Mouse (Mus musculus) frontal cortex, postnatal 25 days (tissue): ENCODE data around the gene Pigc.
A peak's percentile ranks its signal among the peaks of the same experiment; 100 is the strongest.

ENCODE experiments used
- DNase-seq, 2 experiments: peaks; one replicate each; pipeline ENCODE4 v3.0.0; 2022; ENCODE audit warnings: low spot score in 2 of 2

Pigc gene

DNA sequence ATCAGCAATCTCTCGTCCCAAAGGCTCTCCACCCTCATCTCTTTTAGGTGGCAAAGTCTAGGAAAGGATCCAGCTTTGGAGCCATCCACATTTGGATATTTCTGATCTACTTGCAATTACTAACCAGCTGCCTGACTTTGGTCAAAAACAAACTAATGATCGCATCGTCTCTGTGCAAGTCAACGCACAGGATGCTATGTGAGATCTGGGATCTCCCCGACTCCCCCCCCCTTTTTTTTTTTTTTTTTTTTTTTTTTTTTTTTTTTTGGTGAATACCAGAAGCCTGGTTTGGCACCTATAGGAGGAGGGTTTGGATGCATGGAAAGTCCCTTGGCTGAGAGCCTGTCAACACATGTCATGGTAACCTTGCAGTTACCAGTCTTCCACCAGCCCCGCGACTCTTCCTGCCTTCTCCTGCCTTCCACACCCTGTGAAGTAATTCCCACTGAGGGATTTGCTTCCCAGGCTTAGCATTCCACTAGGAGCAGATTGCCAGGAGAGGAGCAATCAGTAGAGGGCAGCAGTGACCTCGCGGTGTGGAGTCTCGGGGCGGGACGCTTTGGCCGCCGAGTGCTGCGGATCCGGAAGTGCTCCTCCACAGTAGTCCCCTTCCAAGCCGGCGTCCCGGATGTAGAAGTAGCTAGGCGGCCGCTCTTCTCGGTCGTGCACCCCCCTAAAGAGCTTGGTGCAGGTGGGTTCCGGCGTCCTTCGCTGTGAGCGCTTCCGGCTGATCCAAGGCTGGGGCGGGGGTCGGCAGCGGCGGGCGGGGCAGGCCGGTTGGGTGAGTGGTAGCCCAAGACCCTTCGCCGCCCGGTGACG is at the start of gene Pigc:
Gene Pigc, plus strand, starts transcription at position 598 of the 819 bp plus-strand sequence.
- DNase-seq: peak; percentile 80 to 90

DNA sequence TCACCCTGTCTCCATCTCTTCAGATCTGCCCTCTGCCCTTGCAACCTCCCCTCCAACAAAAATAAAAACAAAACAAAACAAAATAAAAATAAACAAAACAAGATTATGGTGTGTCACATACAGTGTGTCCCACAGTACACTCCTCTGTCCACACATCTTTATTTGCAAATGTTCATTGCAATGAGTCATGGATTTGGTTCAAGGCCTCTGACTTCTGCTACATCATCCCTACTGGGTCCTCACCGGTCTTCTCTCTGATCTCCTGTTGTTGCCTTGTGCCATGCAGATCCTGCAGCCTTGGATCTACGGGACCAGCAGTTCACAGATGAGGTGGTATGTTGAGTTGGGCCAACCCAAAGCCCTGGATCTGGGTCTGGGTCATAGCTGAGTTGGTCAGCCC is 49.4 kb upstream of the Pigc start:
- DNase-seq: no peak

DNA sequence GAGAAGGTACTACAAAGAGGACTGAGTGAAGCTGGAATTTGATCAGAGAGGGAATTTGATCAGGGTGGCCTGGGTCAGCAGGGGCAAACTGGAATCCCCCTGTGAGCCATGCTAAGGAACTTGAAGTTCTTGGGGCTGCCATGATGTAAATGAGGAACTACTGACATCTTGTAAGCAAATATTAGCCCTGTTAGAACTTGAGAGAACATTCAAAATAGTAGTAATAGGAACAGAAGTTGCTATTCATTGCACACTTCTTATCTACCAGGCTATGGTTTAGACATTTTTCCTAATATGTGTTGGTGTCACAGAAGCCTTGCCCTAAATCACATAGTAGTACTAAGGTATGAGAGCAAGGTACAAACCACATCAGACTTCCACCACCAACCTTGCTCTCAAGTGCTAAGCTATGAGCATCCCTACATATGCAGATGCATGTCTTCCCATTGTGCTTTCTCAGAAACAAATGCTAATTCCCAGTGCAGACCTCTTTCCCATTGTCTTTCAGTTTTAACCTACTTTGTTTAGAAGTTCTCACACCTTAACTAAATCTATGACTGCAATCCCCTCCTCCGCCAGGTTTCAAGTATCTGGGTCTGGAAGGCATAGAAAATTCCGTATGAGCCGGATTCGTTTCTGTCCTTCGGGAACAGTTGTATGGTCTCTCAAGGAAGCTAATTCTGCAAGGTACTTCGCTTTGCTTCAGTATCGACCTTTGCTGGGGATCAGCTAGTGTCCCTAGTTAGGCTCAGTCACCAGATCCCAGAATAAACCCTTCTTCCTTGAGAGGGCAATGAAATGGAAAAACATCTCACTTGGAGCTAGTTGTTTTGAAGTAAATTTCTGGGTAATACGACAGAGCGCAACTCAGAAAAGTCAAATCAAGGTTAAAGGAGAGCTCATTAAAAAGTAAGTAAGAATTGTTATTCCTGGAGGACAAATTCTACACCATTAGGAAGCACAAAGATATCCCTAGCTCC is 48.2 kb upstream of the Pigc start:
- DNase-seq: no peak

DNA sequence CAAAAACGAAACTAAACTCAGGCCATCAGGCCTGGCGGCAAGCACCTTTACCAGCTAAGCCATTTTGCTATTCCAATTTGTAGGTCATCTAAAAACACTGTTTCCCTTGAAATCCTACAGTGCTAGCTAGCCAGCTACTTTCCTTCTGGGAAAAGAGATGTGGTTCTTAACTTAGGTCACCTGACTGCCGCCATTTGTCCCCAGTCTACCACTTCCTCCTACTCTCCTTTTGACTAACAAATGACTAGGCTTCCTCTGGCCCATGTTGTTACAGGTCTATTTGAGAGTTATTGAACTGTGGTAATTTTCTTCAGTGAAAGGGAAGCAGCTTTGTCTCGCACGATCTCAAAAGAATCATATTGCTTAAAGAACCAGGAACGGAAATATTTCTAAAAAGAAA is 47.1 kb upstream of the Pigc start:
- DNase-seq: no peak

DNA sequence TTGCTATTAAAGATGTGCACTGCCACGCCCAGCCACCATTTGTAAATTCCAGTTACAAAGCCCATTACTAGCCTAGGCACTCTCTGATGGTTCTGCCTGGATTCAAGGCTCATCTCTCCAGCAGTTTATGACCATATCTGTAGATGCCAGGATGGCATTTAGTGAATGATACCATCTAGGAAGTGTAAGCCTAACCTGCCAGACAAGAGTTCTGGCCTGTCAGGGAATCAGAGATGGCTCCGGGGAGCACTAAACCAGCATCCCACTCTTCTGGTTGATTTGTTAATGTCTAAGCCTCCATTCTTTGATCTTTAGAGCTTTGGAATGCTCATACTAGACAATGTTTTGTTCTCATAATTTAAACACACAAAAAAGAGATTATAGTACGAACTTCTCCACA is 44.7 kb upstream of the Pigc start:
- DNase-seq: no peak

DNA sequence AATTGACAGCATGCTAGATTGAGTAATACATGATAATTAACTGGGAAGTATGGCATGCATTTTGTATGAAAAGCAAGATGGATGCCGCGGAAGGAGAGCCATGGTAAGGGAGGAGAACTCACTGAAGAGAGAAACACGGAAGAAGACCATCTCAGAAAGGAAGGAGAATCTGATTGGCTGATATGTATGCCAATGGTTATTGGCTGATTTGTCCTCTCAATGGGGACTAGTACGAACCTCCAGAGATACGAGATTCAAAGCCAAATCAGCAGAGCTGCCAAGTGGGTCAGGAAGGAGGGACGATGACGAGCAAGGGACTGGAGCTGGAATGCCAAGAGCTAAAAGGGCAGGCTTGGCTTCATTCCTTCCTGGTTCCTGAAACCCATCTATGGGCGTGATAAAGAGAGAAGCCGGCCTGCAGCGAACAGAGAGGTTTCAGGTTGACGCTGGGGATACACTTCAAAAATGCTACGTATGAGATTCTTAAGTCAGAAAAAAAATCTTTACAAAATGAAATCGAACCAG is 43.6 kb upstream of the Pigc start:
- no peak for DNase-seq

DNA sequence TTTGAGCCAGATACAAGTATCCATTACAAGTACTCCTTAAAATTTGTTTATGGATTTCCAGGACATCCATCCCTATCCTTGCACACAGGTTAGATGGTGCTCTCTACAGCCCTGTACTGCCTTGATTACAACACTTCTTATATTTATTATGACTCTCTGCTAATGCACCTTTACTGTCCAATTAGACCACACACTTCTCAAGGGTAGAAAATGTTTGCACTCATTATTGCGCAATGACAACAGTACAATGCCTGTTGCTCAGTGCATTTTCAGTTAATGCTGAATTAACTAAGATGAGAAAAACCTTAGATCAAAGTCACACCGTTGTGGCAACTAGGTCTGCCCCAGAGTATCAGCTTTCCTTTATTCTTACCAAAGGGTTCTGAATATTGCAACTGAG is 41.0 kb upstream of the Pigc start:
- no peak for DNase-seq

DNA sequence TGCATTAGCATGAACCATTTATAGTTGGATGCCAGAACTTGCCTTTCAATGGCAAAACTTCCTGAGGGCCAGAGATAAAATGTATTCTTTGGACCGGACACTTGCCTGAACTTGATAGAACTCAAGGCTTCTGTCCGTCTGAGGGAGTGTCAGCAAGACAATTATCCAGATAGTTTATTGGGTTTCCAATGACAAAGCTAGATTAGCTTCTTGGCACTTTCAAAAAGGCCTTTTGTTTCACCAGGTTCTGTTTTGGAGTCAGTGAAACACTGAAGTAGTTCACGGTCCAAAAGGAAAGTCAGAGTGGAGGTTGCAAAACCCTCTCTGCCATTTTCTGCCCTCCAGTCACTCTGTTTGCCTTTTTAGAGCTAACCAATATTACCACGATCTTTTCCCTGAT is 37.7 kb upstream of the Pigc start:
- DNase-seq: no peak

DNA sequence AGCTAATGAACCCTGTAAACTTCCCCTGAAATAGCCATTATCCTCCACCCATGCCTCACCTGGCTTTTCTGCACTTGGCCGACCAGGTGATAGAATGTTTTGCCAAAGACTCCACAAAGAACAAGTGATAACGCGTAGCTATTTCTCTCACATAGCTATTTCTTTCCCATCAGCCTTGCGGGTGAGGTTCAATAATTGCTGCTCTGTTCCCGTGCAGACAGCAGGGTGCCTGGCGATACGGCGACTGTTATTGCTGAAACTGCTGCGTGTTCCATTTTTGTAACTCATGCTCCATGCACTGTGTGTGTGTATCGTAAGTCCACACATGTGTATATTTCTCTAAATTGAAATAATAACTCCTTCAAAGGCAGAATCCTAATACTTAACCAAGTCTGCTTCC is 37.2 kb upstream of the Pigc start:
- DNase-seq: no peak

DNA sequence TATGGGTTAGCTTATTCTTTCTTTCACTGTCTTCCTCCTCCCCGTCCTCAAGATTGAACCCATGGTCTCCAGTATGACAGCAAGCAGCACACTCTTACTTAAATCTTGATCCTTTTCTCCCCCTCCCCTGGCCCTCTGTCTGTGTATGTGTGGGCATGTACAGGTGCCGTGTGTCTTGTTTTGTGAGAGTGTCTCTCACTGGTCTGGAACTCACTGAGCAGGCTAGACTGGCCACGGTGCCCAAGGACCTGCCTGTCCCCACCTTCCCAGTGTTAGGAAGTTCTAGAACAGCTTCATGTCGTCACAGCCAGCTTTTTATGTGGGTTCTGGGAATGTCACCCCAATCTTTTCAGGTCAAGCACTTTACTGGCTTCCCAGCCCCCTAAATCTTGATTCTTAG is 36.7 kb upstream of the Pigc start:
- DNase-seq: no peak

DNA sequence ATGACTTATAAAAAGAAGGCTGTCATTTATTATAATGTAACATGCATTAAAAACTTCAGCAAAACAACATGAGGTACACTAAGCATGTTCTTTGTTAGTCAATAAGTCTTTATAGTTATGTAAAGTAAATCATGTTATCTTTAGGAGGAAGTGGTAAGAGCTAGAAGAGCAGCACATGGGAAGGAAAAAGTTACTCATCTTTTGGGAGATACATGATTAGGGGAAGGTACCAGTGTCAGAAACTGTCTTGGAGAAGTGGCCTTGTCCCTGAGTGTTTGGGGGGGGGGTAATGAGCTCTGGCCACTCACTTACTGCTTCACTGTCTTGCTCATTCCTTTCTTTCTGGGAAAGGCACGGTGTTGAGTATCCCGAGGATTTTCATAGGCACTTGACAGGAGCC is 26.9 kb upstream of the Pigc start:
- DNase-seq: no peak

DNA sequence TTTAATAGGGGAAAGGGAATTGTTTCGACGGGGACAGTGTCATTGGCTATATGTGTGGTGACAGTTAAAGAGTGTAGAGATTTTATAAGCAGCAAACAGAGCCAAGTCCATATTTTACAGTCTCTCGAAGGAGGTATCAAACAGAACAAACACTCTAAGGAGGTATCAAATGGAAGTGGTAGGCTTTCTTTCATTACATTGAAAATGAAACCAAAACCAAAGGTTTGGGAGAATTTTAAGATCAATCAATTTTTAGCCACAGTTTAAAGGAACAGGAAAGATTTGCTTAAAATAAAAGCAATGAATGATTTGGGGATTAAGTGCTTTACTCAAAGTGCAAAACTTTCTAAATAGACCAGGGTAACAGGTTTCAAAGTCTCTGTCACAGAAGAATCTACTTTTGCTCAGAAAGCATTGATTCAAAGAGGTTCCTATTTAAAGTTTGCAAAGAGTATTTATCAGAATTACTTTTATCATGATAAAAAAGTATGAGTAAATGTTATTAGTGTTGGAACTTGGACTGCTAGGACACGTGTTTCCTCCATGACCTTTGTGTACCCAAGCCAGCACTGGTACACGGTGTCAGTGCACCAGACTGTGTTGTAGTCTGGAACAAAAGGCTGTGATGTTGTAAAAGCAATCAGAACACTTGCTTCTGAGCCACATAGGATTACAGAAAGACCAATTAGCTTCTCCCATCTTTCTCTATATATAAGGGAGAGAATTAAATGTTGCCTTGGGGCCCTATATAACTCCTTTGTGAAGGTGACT is 17.8 kb upstream of the Pigc start:
- no peak for DNase-seq

DNA sequence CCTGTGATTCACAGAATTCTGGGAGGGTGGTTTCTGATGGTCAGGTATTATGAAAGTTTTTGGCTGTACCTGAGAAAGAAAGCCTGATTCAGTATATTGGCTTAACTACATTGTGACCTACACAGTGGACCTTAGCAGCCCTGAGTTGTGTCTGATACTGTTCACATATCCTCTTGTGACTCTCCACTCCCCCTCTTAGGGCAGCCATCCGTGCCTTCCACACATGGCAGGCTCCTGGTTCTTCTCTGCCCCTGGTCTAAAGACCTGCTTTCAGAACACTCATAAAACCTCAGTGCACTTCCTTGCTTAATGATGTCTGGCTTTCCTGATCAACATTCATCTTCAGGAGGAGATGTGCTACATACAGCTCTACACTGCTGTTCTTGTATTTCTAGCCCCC is 16.4 kb upstream of the Pigc start:
- no peak for DNase-seq

DNA sequence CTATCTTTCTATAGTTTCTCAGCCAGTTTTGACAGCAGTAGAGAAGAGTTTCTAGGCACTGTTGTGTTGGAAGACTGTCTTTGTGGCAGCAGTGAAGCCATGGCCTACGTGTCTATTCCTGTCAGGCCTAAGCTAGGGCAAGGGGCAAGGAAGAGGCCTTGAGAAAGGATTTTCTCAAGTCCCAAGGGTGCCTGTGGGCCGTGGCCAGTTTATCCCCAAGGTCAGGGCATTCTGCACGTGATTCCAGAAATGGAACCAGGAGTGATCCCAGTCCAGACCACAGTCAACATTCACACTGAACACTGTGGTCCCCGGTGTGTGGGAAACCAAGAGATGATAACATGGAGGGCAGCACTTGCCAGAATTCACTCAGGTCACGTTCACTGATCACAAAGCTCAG is 13.1 kb upstream of the Pigc start:
- no peak for DNase-seq

DNA sequence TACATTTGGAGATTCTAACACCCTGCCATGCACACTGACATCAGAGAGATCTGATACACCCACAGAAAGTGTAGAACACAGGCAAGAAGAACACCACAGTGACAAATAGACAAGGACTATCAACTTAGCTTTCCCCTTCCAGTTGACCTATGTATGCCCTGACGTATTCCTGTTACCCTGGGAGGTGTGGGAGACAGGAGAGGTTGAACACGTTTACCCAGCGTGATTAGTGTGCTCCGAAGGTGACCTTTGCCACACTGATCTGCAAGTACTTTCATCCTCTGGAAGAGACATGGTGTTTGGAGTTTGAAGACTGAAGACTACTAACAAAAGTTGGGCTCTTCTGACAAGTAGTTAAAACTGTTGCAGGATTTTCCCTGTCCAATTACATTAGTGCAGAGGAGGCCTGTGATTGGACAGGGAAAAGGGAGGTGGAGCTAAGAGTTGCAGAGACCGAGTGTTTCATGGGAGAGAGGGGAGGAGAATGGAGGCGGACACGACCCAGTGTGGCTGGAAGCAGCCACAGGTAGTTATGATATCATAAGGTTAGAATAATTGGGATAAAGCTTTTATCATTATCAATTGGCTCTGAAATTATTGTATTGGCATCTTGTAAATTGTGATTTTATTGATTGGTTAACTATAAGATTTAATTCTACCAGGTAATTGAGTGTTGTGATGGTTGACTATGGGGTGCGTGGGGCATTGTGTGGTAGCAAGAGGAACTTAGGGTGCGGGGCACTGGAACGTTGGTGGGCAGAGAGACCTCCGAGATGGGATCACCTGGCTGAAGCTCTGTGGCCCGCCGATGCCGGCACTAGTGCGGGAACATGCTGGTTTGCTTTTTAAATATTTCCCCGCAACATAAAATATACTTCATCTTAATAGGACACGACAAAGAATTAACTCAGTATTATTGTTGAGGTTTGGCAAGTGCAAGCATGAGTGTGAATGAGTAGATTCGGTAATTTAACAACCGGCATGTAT is 10.7 kb upstream of the Pigc start:
- no peak for DNase-seq

DNA sequence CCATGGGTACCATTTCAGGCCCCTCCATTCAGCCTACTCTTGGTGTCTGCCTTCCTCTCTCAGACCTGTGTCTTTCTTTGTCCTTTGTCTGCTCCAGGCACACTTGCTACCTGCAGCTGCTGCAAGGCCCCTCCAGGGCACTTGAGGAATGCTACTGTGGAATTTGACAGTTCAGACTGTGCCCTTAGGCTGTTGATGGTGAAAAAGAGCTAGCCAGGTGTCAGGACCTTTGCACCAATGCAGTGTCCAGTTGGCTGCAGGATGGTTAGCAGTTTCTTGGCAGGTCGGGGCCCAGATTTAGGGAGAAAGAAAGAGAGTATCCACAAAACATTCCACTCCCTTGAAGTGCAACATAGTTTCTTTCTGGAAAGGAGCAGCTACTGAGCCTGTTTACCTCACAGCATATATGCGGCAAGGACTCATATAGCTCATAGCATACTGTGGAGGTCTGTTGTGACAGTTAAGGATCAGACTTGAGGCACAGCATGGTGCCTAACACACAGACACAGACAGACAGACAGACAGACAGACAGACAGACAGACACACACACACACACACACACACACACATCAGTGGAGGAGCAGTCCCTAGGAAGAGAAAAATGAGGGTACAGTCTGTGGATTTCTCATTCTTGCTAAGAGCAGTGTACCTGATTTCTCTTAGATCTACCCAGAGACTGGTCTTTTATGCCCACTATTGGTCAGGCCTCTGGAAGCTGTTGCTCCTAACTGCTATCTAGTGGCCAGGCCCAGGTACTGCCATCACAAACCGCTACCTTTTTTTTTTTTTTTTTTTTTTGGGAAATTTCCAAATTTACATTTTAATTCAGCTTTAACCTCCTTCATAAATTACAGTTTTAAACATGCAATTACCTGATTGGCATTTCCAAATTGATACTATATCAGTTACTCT is 6.3 kb upstream of the Pigc start:
- no peak for DNase-seq

DNA sequence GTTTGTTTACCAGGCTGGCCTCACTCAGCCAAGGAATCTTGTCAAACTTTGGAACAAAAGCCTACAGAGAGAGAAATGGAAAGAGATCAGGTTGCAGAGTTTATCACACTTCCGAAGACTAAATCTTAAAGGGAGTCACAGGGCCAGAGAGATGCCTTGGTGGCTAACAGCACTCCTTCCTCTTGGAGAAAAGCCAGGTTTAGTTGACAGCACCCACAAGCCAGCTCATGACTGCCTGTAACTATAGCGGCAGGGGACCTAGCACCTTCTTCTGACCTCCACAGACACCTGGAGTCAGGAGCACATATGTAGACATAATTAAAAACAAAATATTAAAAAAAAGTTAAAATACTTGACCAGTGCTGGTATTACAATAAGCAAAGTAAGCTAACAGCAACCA is 1.1 kb upstream of the Pigc start:
- DNase-seq: no peak

DNA sequence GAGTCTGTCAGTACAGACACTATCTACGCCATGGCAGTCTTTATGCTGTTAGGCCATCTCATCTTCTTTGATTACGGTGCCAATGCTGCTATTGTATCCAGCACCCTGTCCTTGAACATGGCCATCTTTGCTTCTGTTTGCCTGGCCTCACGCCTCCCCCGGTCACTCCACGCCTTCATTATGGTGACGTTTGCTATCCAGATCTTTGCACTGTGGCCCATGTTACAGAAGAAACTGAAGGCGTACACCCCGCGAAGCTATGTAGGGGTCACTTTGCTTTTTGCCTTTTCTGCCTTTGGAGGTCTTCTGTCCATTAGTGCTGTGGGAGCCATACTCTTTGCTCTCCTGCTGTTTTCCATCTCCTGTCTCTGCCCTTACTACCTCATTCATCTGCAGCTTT is 1.9 kb downstream of the Pigc start:
- DNase-seq: no peak

DNA sequence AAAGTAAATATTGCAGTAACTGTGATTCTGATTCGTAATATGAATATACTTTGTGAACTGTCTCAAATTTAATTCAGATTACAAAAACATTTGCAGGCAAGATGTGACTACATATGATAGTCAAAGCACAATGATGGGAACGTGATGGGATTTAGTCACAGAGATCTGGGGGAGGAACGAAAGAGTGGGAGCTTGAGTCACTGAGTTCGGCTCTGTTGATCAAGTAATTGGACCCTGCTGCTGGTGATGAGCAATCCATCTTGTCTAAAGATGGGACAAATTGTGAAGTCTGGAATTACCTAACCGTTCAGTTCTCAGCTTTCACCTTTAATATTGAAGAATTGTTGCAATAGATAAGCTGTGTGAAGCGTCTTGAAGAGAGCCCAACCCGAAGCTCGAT is 3.2 kb downstream of the Pigc start:
- DNase-seq: no peak
